ENCODE assay signal across 33 mouse cellular contexts in the genomic region with DNA sequence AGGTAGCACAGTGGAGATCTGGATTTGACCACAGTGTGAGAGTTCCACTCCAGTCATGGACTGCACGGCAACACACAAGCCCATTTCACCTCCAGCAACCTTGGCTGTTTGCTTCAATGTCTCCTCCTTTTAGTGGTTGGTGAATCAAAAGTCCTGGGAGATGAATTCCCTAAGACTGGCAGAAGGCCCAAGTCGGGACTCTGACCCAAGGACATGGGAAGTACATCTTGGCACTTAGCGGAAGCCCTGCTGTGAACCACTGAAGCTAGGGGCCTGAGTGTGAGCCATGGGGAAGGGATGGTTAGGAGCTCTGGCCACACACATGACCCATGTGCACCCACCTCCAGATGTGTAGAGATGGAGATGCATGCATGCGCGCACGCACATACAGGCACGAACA. TPM values are rescaled to one million over a fixed set of nuclear protein-coding genes. Genes with fewer than 3 reads are reported as not detected.
DNase-seq lines count a peak whose midpoint lies in the region; ATAC-seq and TF ChIP-seq lines count a peak whose summit lies in the region.
"Had no signal": no experiment of that assay in that cellular context is flagged by ENCODE, and none has a peak within 500 bp of the region (broad histone marks: within the 10 kb centered on the region; RNA-seq: fewer than 3 reads in every experiment).

No protein-coding gene starts in this region.

- H3K4me1 ChIP-seq in liver, embryonic 12.5 days, result peaks cover 13% of the 10 kb centered on the region; the same call in 1 of the 2 replicates
- peaks cover 11% of the 10 kb centered on the region for H3K4me1 ChIP-seq in liver, postnatal 0 days (ENCODE audit: insufficient read depth)
- H3K4me1 ChIP-seq: forebrain, embryonic 15.5 days; hindbrain, embryonic 12.5 days; limb, embryonic 13.5 days; lung, embryonic 15.5 days; midbrain, embryonic 10.5 days; midbrain, embryonic 15.5 days; neural tube, embryonic 15.5 days had no signal

- H3K27ac ChIP-seq in liver, embryonic 12.5 days, result no peak overlapping the region
- peak overlapping the region; percentile 90 for H3K27ac ChIP-seq in liver, postnatal 0 days (ENCODE audit: low read depth)
- H3K27ac ChIP-seq: forebrain, embryonic 10.5 days; forebrain, embryonic 15.5 days; hindbrain, embryonic 12.5 days; hindbrain, postnatal 0 days; intestine, embryonic 15.5 days; layer of hippocampus, adult 2 months; limb, embryonic 13.5 days; lung, embryonic 15.5 days; midbrain, embryonic 15.5 days; neural tube, embryonic 15.5 days; stomach, postnatal 0 days had no signal

- TF ChIP-seq CTCF in liver, postnatal 0 days (IDR thresholded peaks at IDR 0.05; ENCODE audit: low read depth), result no peak

- H3K27me3 ChIP-seq in liver, embryonic 12.5 days (replicated peaks), result peaks cover 14% of the 10 kb centered on the region; the same call in 1 of the 2 replicates
- no peaks in the 10 kb centered on the region for H3K27me3 ChIP-seq in liver, postnatal 0 days (ENCODE audit: insufficient read depth, low read length)
- H3K27me3 ChIP-seq: forebrain, embryonic 15.5 days; hindbrain, embryonic 12.5 days; intestine, embryonic 15.5 days; limb, embryonic 13.5 days; lung, embryonic 15.5 days; neural tube, embryonic 15.5 days had no signal

- no peaks in the 10 kb centered on the region for H3K36me3 ChIP-seq in liver, embryonic 12.5 days
- no peaks in the 10 kb centered on the region for H3K36me3 ChIP-seq in liver, postnatal 0 days (replicated peaks; ENCODE audit: insufficient read depth, low read length)
- H3K36me3 ChIP-seq: forebrain, embryonic 10.5 days; forebrain, embryonic 15.5 days; hindbrain, embryonic 12.5 days; intestine, embryonic 15.5 days; limb, embryonic 13.5 days; lung, embryonic 15.5 days; midbrain, embryonic 10.5 days; midbrain, embryonic 15.5 days; neural tube, embryonic 15.5 days had no signal

- TF ChIP-seq EP300 in liver, postnatal 0 days (IDR thresholded peaks at IDR 0.05; ENCODE audit: low read depth), result no peak

- H3K4me3 ChIP-seq in liver, embryonic 12.5 days, result no peak overlapping the region
- peak overlapping the region; percentile 43 for H3K4me3 ChIP-seq in liver, postnatal 0 days (ENCODE audit: low read depth, low read length)
- H3K4me3 ChIP-seq: forebrain, embryonic 10.5 days; forebrain, embryonic 15.5 days; hindbrain, embryonic 12.5 days; intestine, embryonic 15.5 days; layer of hippocampus, adult 2 months; limb, embryonic 13.5 days; lung, embryonic 15.5 days; midbrain, embryonic 10.5 days; midbrain, embryonic 15.5 days; neural tube, embryonic 15.5 days had no signal

- WGBS in liver, embryonic 12.5 days (ENCODE audit: insufficient replicate concordance), result 82% methylated on average over 7 of the region's 7 CpGs
- WGBS in liver, postnatal 0 days (ENCODE audit: insufficient replicate concordance), result 84% methylated on average over 7 of the region's 7 CpGs

- DNase-seq in adrenal gland, postnatal 10 days, result peak; percentile 66
- DNase-seq in adrenal gland, adult 8-10 months, result no peak
- peak; percentile 57 for DNase-seq in adrenal gland, postnatal 14 days
- DNase-seq in liver, postnatal 0 days, result no peak
- DNase-seq in embryo, embryonic 9.5 days (ENCODE audit: extremely low spot score), result no peak
- no peak for DNase-seq in lung, adult 18-20 months
- DNase-seq: cerebellum, adult 11 months; cerebellum, adult 9-11 months; gastrocnemius, postnatal 36 days; heart, adult 18-20 months; heart, postnatal 36 days; kidney, adult 2 months; right cerebral cortex, postnatal 4 days; thymus, adult 18-20 months; thymus, postnatal 25 days had no signal

- H3K4me2 ChIP-seq in liver, embryonic 12.5 days, result peak overlapping the region; percentile 27
- H3K4me2 ChIP-seq in liver, postnatal 0 days (ENCODE audit: low read depth, low read length), result peak overlapping the region; percentile 67
- H3K4me2 ChIP-seq: forebrain, embryonic 15.5 days; heart, embryonic 11.5 days; hindbrain, embryonic 12.5 days; intestine, embryonic 15.5 days; limb, embryonic 13.5 days; lung, embryonic 15.5 days; midbrain, embryonic 15.5 days; neural tube, embryonic 15.5 days had no signal

- ATAC-seq in liver, embryonic 12.5 days, result no peak
- no peak for ATAC-seq in liver, postnatal 0 days
- ATAC-seq: forebrain, embryonic 15.5 days; hindbrain, postnatal 0 days; intestine, embryonic 15.5 days; midbrain, embryonic 15.5 days had no signal

- no peak overlapping the region for H3K9ac ChIP-seq in liver, embryonic 12.5 days
- peak overlapping the region; percentile 68 for H3K9ac ChIP-seq in liver, postnatal 0 days (replicated peaks)
- H3K9ac ChIP-seq: forebrain, embryonic 15.5 days; hindbrain, embryonic 12.5 days; intestine, embryonic 15.5 days; limb, embryonic 13.5 days; lung, embryonic 15.5 days; midbrain, embryonic 15.5 days; neural tube, embryonic 15.5 days had no signal

- H3K9me3 ChIP-seq in liver, embryonic 12.5 days (replicated peaks), result no peaks in the 10 kb centered on the region
- no peaks in the 10 kb centered on the region for H3K9me3 ChIP-seq in liver, postnatal 0 days (ENCODE audit: low read length)
- H3K9me3 ChIP-seq: forebrain, embryonic 10.5 days; forebrain, embryonic 15.5 days; hindbrain, embryonic 12.5 days; intestine, embryonic 15.5 days; limb, embryonic 13.5 days; lung, embryonic 15.5 days; midbrain, embryonic 10.5 days; midbrain, embryonic 15.5 days; neural tube, embryonic 15.5 days had no signal

RNA-seq across cellular contexts. Expression of a gene that starts 0.9 kb away (rescaled TPM):
- total RNA-seq in adrenal gland, postnatal 10 days (2021), result 10 to 100 TPM; 24.7 to 59.5 TPM
- total RNA-seq in adrenal gland, adult 8-10 months (2022), result 1 to 10 TPM; 1.1 to 2.8 (median 2.0) TPM
- 2.9 and 37.6 TPM in 2 replicates for total RNA-seq in adrenal gland, postnatal 14 days (2021)
- 5.9 and 6.7 TPM in 2 replicates for polyA plus RNA-seq in liver, embryonic 12.5 days (2016; fragmentation: Nextera tagmentation; extraction: Ambion mirVana)
- polyA plus RNA-seq in liver, postnatal 0 days (2015; fragmentation: Nextera tagmentation; extraction: Ambion mirVana), result 73.4 and 80.3 TPM in 2 replicates
- total RNA-seq: common myeloid progenitor, adult 5-6 weeks; gastrocnemius, postnatal 36 days; heart, adult 18-20 months; heart, postnatal 36 days; megakaryocyte progenitor cell, adult 5-6 weeks had no signal

RNA-seq across cellular contexts. Expression of a gene that starts 27.5 kb away (rescaled TPM):
- total RNA-seq in adrenal gland, postnatal 10 days (2021), result 1 to 10 TPM; 1.9 TPM
- 1 to 10 TPM; 1.2 to 2.7 (median 1.9) TPM for total RNA-seq in adrenal gland, adult 8-10 months (2022)
- total RNA-seq in adrenal gland, postnatal 14 days (2021), result 0.41 and 4.2 TPM in 2 replicates
- polyA plus RNA-seq in liver, embryonic 12.5 days (2016; fragmentation: Nextera tagmentation; extraction: Ambion mirVana), result 0.11 and 0.15 TPM in 2 replicates
- polyA plus RNA-seq in liver, postnatal 0 days (2015; fragmentation: Nextera tagmentation; extraction: Ambion mirVana), result 2.0 and 2.1 TPM in 2 replicates
- total RNA-seq: gastrocnemius, adult 18-20 months; gastrocnemius, postnatal 36 days had no signal
- polyA plus RNA-seq: forebrain, embryonic 10.5 days; forebrain, embryonic 15.5 days; heart, embryonic 11.5 days; midbrain, embryonic 10.5 days had no signal

RNA-seq across cellular contexts. Expression of a gene that starts 39.2 kb away (rescaled TPM):
- total RNA-seq in adrenal gland, postnatal 10 days (2021), result 10 to 100 TPM; 85.2 to 94.8 TPM
- 100 to 1,000 TPM in 2 of 4 experiments, 10 to 100 TPM in 2; 80.2 to 106 (median 96.4) TPM for total RNA-seq in adrenal gland, adult 8-10 months (2022)
- total RNA-seq in adrenal gland, postnatal 14 days (2021), result 83.4 and 88.8 TPM in 2 replicates
- 7.6 and 8.8 TPM in 2 replicates for polyA plus RNA-seq in liver, embryonic 12.5 days (2016; fragmentation: Nextera tagmentation; extraction: Ambion mirVana)
- 6.0 and 6.1 TPM in 2 replicates for polyA plus RNA-seq in liver, postnatal 0 days (2015; fragmentation: Nextera tagmentation; extraction: Ambion mirVana)
- total RNA-seq: MEL had no signal

Comparison
In these comparisons a context has a peak if more than half of its experiments do, and no peak if none do; other contexts are left out.
1. DNase-seq: peak in adrenal gland, postnatal 10 days (single experiment) and adrenal gland, postnatal 14 days (single experiment); none in adrenal gland, adult 8-10 months (single experiment), liver, postnatal 0 days (single experiment), embryo, embryonic 9.5 days (single experiment) and lung, adult 18-20 months (0 of 2).